Mouse (Mus musculus) embryo, embryonic 10 days (tissue): ENCODE measurements around the gene Akr1c19.
"Not testable (repeated sequence)": the region's sequence is repeated elsewhere in the genome, so short reads cannot be mapped to it uniquely, and the experiment has no call there.

Experiments used
- DNase-seq: peaks from one replicate; pipeline ENCODE4 v3.0.0-alpha.2; 2015; ENCODE audit warnings: low spot score

Akr1c19 gene

GRCm38 (mm10) chr13:4265455-4265854, 37.0 kb downstream of the Akr1c19 start:
- not testable (repeated sequence) for DNase-seq

- no peak for DNase-seq
These were observed 42.4 kb downstream of the Akr1c19 start for GRCm38 (mm10) chr13:4270860-4271259.

- no peak for DNase-seq
These were observed 49.0 kb downstream of the Akr1c19 start for GRCm38 (mm10) chr13:4277526-4277925.

- no peak for DNase-seq
These were observed 50.8 kb downstream of the Akr1c19 start, which contains the start of gene Akr1c12 for GRCm38 (mm10) chr13:4279284-4279683. Akr1c12 (minus strand) TSS chr13:4279433.

- DNase-seq, result peak; percentile 33
These were observed 53.2 kb downstream of the Akr1c19 start for GRCm38 (mm10) chr13:4281471-4282412.

- no peak for DNase-seq
These were observed 68.5 kb downstream of the Akr1c19 start for GRCm38 (mm10) chr13:4296991-4297390.
